Mouse (Mus musculus) testis, adult 2 months (tissue): ENCODE data around the gene Pias4.

Experiments
- CTCF ChIP-seq: fragments of 200-500 bp; IDR thresholded peaks from 2 replicates; pipeline ENCODE4 v1.5.1; 2012; ENCODE audit warnings: low read depth, mild to moderate bottlenecking, inconsistent platforms, low read length, moderate library complexity; ENCODE audit not compliant: control insufficient read depth, insufficient read depth, insufficient replicate concordance
- POLR2A ChIP-seq: fragments of 200-500 bp; IDR thresholded peaks from 2 replicates; pipeline ENCODE4 v1.6.1; 2012; ENCODE audit warnings: low read depth, mild to moderate bottlenecking, inconsistent platforms, low read length, moderate library complexity; ENCODE audit not compliant: control insufficient read depth

DNA sequence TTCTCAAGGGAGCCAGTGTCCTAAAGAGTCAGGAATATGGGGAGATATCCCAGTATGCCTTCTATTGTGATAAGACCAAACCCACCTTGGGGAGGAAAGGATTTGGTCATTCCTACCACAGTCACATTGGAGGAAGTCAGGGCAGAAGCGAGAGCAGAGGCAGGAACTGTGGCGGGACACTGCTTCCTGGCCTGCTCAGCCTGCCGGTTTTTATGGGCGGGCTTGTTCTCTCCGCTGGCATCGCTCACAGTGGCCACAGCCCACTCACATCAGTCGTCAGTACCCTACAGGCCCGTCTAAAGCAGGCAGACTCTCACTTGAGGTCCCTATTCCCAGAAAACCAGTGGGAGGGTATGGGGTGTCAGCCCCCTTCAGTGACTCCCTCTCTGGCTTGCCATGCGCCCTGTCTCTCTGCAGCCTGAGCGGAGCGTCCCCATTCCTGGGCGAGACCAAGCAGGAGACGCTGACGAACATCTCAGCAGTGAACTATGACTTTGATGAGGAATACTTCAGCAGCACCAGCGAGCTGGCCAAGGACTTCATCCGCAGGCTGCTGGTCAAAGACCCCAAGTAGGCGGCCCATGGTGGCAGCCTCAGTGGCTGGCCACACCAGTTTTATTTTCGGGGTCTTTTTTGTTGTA is 23.7 kb upstream of the Pias4 start:
- no peak for TF ChIP-seq CTCF
- TF ChIP-seq POLR2A: no peak
